Mouse (Mus musculus) testis, adult 2 months (tissue): ENCODE data around the gene Nol7. TPM values are rescaled to one million over a fixed set of nuclear protein-coding genes. Genes with fewer than 3 reads are reported as not detected.

ENCODE experiments used
- H3K27ac ChIP-seq: fragments of 200-500 bp; 2 replicates; pipeline ENCODE4 v1.5.1; 2012; ENCODE audit warnings: low read depth, low read length; ENCODE audit not compliant: control insufficient read depth, insufficient read depth
- H3K27me3 ChIP-seq: fragments of 200-500 bp; 2 replicates; pipeline ENCODE4 v1.6.1; 2012; ENCODE audit warnings: mild to moderate bottlenecking, low read length, moderate library complexity; ENCODE audit not compliant: control insufficient read depth, insufficient read depth
- H3K36me3 ChIP-seq: fragments of 200-500 bp; 2 replicates; pipeline ENCODE4 v1.6.1; 2012; ENCODE audit warnings: mild to moderate bottlenecking, low read length; ENCODE audit not compliant: control insufficient read depth, insufficient read depth
- H3K4me1 ChIP-seq: fragments of 200-500 bp; 2 replicates; pipeline ENCODE4 v1.6.1; 2012; ENCODE audit warnings: low read length; ENCODE audit not compliant: control insufficient read depth, insufficient read depth
- H3K4me3 ChIP-seq: fragments of 200-500 bp; 2 replicates; pipeline ENCODE4 v1.5.1; 2012; ENCODE audit warnings: low read depth, mild to moderate bottlenecking, low read length, moderate library complexity, mixed read lengths; ENCODE audit not compliant: control insufficient read depth
- CTCF ChIP-seq: fragments of 200-500 bp; IDR thresholded peaks from 2 replicates; pipeline ENCODE4 v1.5.1; 2012; ENCODE audit warnings: low read depth, mild to moderate bottlenecking, inconsistent platforms, low read length, moderate library complexity; ENCODE audit not compliant: control insufficient read depth, insufficient read depth, insufficient replicate concordance
- POLR2A ChIP-seq: fragments of 200-500 bp; IDR thresholded peaks from 2 replicates; pipeline ENCODE4 v1.6.1; 2012; ENCODE audit warnings: low read depth, mild to moderate bottlenecking, inconsistent platforms, low read length, moderate library complexity; ENCODE audit not compliant: control insufficient read depth
- polyA plus RNA-seq: library from polyadenylated mRNA; depleted of rRNA; stranded (reverse); fragments of >200 nt; gene quantifications from 2 replicates; pipeline ENCODE4 v1.2.3, GENCODE M21; 2012; rRNA removed

The Nol7 gene
- 7.6 and 12.5 TPM in 2 replicates for polyA plus RNA-seq

DNA sequence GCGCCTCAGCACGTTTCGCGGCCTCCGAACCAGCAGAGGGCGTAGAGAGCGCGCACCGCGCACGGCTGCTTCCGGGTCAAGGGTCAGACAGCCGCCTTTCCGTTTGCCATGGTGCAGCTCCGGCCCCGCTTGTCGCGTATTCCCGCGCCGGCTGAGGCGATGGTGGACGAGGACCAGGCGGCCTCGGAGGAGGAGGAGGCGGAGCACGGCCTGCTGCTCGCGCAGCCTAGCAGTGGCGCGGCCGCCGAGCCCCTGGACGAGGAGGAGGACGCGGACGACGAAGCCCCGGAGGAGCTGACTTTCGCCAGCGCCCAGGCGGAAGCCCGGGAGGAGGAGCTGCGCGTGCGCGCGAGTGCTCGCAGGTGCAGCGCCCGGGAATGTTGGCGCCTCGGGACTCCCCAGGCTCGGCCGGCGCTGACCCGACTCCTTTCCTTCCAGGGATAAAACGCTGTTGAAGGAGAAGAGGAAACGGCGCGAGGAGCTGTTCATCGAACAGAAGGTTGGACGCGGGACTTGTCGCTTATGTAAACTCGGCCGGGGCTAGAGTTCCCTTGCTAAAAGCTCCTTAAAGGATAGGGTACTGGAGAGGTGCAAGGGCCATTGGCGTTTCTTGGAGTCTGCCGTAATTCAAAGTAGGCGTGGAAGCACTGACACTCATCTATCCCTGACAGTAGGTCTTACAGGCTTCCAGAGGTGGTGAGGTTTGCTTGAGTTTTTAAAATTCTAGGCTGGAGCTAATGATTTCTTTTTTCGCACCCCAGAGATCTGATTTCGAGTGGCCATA is at the start of gene Nol7:
Gene Nol7 (plus strand): TSS at position 94 of the 784 bp plus-strand sequence.
- Histone ChIP-seq H3K36me3 (no peaks in the 10 kb centered on the region; the same call in 1 of the 2 replicates), H3K4me3 (peak within 1 kb of the TSS; percentile 96), H3K4me1 (peaks cover 6% of the 10 kb centered on the region), H3K27ac (peak within 1 kb of the TSS; percentile 98), H3K27me3 (no peaks in the 10 kb centered on the region)
- TF ChIP-seq POLR2A (peak; percentile 88), CTCF (peak; percentile 68; the same call in 1 of the 2 replicates)

- Histone ChIP-seq H3K36me3 (no peaks in the 10 kb centered on the region), H3K27me3 (no peaks in the 10 kb centered on the region), H3K4me1 (peaks cover 6% of the 10 kb centered on the region; the same call in 1 of the 2 replicates), H3K4me3 (no peak overlapping the region), H3K27ac (peak overlapping the region; percentile 13; the same call in 1 of the 2 replicates)
- TF ChIP-seq POLR2A (no peak), CTCF (no peak)
Measured at GRCm38 (mm10) chr13:43349376-43349775, 48.8 kb upstream of the Nol7 start.

DNA sequence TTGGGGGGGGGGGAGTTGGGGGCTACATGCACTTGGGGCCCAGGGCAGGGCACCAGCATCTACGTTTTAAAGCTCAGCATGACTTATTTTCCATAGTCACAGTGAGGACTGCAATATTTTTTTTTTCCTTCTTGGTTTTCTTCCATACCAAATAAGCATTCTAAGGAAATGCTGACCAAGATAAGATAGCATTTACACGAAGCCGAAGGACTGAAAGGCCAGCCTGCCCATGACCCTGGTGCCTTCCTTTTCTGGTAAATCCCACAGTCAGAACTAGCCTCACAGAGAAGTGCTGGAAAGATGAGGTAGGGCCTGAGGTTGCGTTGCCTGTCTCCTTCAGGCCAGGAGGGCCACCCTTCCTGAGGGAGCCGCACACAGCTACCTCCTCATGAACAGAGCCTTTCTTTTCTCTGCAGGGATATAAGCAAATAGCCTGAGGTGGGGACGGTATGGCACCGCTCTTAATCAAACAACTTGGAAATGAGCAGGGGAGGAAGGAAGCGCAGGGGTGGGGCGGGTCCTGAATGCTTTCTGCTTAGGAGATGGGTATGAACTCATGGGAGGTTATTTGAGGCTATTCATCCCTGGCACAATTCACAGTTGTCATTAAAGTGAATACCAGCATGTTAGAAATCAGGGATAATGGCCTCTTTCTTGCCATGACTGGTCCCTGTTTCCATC is 47.6 kb upstream of the Nol7 start:
- H3K27ac ChIP-seq: no peak overlapping the region
- H3K27me3 ChIP-seq: no peaks in the 10 kb centered on the region
- H3K36me3 ChIP-seq: no peaks in the 10 kb centered on the region
- TF ChIP-seq CTCF (no peak), POLR2A (no peak)
- H3K4me1 ChIP-seq: peaks cover 6% of the 10 kb centered on the region; the same call in 1 of the 2 replicates
- H3K4me3 ChIP-seq: no peak overlapping the region

- H3K4me3 ChIP-seq: no peak overlapping the region
- H3K27ac ChIP-seq: no peak overlapping the region
- TF ChIP-seq POLR2A (no peak), CTCF (no peak)
- H3K4me1 ChIP-seq: peaks cover 6% of the 10 kb centered on the region; the same call in 1 of the 2 replicates
- H3K36me3 ChIP-seq: no peaks in the 10 kb centered on the region
- no peaks in the 10 kb centered on the region for H3K27me3 ChIP-seq
Measured at GRCm38 (mm10) chr13:43353356-43353755, 44.8 kb upstream of the Nol7 start.

- peaks cover 4% of the 10 kb centered on the region; the same call in 1 of the 2 replicates for H3K4me1 ChIP-seq
- no peaks in the 10 kb centered on the region for H3K27me3 ChIP-seq
- TF ChIP-seq CTCF (no peak), POLR2A (no peak)
- H3K36me3 ChIP-seq: no peaks in the 10 kb centered on the region
- H3K27ac ChIP-seq: no peak overlapping the region
- no peak overlapping the region for H3K4me3 ChIP-seq
Measured at GRCm38 (mm10) chr13:43354362-43354761, 43.8 kb upstream of the Nol7 start.

DNA sequence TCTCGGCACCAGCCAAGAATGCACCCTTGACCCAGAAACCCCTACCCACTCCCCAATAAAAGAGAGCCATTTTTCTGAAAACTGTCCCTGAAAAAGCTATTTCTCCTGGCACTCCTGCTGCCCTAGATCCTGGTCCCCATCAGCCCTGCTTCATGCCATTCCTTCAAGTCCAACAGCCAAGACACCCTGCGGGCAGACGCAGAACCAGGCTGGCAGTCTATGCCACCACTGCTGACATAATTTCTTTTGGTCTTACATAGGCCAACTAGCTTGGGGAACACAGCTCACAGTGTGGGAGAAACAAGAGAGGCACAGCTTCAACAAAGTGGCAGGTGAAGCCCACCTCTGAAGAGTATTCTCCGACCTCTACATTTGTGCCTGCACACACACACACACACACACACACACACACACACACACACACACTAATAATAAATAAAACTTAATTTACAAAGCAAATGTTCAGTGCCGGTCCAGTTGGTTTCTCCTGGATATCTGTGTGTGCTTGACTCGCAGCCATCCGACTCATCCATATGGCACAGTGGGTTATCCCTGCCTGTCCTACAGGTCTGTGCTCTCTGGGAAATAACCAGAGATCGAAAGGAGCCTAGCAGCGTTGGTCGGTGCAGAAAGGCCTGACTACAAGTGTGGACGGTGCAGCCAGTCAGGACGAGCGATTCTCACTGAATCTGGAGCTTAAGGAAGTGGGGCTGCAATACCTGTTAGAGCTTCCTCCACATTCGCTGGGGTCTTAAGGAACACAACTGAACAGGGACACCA is 41.7 kb upstream of the Nol7 start:
- TF ChIP-seq POLR2A: no peak
- no peak for TF ChIP-seq CTCF
- Histone ChIP-seq H3K27me3 (no peaks in the 10 kb centered on the region), H3K36me3 (no peaks in the 10 kb centered on the region), H3K4me1 (peaks cover 3% of the 10 kb centered on the region; the same call in 1 of the 2 replicates), H3K27ac (no peak overlapping the region), H3K4me3 (no peak overlapping the region)
